Mouse (Mus musculus): ENCODE results near the gene Dchs2.

The Dchs2 gene

DNA sequence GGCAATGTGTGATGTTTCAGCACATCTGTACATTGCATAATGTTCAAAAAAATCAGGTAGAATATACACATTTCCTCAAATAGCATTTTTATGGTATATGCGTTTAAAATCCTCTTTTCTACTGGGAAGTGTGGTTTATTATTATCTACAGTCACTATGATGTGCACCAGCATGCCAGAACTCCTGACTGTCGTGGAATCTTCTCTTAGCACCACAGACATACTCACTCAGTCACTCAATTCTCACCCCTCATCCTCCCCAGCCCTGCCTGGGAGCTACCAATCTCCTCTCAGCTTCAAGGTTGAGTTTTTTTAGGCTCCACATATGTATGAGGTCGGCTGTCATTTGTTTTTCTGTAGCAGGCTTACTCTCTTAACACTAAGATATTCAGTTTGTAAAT is 20.8 kb downstream of the Dchs2 start:
- no peak for DNase-seq (ENCODE audit: low spot score in 2 of 2)

DNA sequence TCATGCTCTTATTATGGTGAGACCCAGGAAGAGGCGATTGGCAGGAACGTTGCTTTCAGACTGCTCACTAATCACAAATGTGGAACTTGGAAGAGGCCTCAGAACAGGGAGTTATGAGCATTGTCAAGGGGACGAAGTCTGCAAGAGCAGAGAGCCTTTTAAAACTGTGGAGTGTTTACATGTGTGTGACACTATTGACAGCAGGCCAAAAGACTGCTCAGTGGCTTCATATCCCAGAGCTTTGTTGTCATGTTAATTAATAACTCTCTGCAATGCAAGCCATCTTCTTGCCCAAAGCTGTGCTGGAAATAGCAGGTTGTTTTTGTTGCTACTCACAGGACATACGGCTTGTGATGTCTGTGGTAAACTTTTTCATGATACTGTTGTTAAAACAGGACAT is 27.9 kb downstream of the Dchs2 start:
- DNase-seq (ENCODE audit: low spot score in 2 of 2): no peak

DNA sequence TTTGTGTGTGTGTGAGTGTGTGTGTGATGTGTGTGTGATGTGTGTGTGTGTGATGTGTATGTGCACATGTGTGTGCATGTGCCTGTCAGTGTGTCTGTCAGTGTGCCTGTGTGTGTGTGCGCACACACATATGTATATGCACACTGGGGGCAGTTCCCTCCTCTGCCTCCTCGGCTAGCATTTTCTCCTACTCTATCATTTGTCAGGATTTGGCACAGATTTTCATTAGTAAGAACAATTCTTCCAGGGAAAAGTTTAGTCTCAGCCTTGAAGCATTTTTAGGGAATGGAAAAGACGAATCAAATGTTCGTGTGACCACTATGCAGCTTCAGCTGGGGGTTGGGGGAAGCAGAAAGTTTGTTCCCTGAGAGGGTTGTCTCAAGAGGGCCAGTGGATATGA is 28.4 kb downstream of the Dchs2 start:
- DNase-seq (ENCODE audit: low spot score in 2 of 2): no peak

DNA sequence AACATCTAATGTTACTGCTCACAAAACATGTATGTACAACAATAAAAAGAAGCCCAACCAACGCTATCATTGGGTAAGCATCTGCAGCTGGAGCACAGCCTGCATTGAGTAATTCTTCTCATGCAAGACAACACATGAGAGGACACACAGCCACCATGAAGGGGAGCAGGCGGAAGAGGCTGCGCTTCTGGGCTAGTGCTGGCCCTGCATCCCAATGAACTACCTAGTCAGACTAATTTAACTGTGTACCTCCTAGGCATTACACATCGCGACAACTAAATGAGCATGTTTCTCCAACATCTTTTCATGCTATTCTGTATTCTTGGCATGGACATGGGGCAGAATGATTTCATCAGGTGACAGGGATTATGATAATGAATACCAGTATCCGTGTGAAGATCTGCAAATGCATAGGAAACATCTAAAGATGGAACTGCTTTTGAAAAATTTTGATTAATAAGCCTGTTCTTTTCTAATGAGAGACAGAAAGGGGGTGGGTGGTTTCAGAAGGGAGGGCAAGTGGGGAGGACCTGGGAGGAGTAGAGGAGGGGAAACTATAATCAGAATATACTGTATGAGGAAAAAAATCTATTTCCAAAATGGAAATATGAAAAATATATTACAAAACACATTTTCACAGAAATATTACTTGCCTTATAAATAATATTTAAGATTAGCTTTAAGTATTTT is 33.9 kb downstream of the Dchs2 start:
- DNase-seq (ENCODE audit: low spot score in 2 of 2): no peak

DNA sequence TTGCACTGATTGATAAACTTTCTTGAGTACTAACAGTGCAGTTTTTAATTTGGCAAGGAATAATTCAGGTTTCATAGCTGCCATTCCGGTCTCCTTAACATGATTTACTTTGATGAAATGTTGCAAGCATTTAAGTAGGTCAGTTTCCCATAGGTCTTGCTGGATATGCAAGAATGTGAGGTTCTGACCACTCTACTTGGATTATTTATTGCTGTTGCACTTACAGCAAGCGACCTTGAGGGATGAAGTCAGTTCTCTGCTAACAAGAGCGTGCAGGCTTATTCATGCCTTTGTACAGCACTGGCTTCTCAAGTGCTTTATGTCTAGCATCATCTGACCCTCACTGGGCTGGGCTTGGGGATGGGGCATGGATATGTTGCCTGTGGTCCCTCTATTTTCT is 35.9 kb downstream of the Dchs2 start:
- DNase-seq (ENCODE audit: low spot score in 2 of 2): no peak

DNA sequence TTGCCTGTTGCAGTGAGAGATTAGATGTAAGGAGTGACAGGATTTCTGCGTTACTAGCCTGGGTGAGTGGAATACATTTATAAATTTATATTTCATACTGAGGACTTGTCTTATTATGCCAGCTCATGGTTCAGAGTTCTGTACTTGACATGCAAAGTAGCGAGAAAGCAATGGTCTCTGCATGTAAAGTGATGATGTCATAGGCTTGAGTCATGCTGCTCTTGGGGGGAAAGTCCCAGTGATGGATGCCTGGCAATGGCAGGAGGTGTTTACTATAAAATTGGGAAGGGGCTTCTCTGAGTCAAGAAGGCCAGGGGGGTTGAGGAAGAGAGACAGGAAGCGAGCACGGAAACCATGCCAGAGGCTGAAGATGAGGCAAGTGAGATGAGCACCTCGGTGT is 57.8 kb downstream of the Dchs2 start:
- no peak for DNase-seq (ENCODE audit: low spot score in 2 of 2)

DNA sequence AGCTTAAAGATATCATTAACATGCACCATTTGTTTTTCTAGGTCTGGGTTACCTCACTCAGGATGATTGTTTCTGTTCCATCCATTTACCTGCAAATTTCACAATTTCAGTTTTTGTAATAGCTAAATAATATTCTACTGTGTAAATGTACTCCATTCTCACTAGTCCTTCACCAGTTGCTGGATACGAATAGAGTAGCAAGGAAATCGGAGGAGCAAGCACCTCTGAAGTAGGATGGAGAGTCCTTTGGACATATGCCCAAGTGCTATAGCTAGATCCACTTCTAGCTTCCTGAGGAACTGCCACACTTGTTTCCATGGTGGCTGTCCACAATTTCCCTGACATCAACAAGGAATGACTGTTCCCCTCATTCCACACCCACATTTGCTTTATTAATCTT is 63.5 kb downstream of the Dchs2 start:
- no peak for DNase-seq (ENCODE audit: low spot score in 2 of 2)

DNA sequence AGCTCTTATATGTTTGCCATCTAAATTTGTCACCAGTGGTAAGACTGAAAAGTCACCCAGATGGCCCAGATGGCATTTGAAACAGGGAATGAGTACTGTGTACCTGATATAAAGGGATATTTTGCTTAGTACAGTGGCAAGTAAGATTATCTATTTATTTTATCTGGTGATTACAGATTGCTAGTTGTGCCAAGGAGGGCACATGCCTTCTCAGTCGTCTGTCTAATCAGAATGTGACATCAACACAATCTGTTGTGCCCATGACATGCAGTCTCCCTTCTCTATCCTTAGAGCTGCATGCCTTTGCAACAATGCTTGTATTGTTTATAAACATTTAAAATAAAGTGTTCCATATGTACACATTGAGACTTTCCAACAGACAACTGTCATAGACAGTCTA is 64.7 kb downstream of the Dchs2 start:
- DNase-seq (ENCODE audit: low spot score in 2 of 2): no peak

DNA sequence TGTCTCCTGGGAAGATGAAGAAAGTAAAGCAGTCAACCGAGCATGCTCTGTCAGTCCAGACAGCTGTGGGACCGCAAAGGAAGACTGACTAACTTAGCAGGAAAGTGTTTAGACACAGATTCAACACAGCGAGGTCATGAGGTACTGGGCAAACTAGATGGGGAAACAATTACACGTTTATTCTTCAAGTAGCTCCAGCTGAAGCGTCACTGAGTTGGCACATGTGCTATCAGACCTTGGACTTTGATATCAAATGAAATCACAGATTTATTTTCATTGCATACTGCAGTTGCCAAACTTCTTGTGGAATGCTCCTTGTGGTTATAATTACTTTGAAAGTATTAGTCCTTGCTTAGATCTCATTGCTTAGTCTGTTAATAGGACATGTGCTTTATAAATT is 67.2 kb downstream of the Dchs2 start:
- DNase-seq (ENCODE audit: low spot score in 2 of 2): no peak

DNA sequence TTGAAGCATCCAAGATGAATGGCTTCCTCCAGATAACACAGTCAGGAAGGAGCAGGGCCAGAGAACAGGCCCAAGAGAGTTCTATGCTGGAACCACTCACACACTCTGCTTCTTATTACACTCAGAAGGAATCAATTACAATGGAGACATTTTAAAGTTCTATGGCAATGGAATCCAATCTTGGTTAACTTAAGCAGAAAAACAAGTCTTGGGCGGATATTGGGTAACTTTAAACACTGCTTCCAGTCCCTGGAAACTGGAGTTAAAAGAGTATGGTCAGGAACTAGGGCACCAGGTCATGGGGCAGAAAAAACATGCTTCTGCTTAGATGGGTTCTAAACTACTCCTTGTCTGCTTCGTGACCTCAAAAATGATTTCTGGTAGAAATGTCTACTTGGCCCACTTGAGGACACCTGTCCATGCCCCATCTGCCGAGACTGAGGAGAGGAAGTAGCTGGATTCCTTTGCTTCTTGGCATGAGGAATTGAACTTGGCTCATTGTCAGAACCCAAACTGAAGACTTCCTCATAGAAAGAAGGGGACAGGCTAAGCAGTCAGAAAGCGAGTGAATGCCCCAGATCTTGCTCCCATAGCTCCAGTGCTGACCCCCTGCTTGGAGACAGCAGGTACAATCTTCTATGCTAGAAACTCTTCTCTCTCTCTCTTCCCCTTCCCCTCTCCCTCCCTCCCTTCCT is 73.7 kb downstream of the Dchs2 start:
- no peak for DNase-seq (ENCODE audit: low spot score in 2 of 2)

DNA sequence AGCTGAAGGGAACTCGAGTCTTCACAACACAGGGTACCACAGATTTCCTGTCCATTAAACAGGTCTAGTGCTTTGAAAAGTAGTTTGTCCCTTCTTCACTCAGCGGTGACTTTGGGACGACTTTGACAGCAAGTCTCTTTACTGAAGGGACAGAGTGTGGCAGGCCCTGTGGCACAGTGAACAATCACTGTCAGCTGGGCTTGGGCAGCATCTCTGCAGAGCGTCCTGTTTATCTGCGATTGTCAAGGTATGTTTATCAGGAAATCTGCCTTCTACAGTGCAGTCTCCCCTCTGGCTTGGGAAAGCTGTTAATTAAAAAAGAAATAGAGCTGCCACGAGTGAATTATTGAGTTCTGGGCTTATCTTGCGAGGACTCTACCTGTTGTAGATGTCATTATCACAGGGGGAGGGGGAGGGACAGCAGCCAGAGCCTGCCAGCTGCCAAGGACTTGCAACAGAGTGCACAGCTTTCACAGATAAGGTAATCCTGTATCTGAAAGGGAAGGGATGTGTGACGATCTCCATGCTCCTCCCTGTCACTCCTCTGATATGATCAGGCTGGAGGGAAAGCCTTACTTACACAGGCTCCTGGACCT is 77.4 kb downstream of the Dchs2 start:
- no peak for DNase-seq (ENCODE audit: low spot score in 2 of 2)

DNA sequence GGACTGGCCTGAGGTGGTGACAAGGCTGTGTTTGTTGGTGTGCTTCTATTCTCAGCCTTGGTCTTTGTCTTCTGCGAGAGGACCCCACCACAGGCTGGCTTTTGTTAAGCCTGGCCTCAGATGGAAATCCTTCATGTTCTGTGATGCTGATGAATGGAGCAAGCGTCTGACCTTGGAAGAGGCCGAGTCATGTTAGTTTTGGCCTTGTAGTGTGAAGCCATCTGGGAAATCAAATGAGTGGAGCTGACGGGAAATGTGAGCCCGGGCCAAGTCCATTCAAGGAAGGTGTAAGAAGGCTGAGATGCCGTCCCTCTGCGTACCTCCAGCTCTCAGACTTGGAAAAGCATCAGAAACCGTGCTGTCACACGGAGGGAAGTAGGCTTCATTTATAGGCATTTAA is 81.9 kb downstream of the Dchs2 start:
- no peak for DNase-seq (ENCODE audit: low spot score in 2 of 2)

DNA sequence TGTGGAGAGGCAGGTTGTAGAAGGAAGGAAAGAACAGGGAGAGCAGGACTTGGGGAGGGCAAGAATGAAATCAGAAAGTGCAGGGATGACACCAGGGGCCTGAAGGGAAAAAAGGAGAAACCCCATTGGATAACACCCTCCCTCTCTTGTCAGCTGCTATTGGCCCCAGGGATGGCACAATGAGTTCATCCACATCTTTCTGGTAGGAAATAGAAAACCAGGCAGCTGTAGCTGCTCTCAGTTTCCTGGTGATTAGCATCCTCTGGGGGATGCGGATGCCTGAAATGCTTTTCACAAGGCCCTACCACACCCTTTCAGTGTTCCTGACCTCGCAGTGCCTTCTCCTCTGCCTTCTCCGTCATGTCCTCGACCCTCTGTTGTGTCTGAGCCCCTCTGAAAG is 82.5 kb downstream of the Dchs2 start:
- no peak for DNase-seq (ENCODE audit: low spot score in 2 of 2)

DNA sequence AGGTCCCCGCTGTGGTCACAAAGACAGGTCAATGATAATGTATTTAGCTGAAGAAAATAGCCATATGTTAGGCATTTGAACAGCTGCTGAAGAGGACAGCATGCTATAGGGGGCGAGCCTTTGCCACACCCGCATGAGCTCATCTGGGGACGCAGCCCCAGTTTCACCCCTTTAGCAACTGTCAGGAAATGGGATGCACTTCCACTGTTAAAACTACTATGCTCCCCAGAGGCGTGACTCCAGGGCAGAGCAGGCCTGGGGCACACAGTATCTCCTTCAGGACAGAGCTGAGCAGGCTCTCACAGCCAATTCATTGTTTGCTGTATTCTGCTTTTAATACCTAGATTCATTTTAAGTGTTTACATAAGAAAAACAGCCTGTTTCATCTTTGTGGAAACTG is 84.2 kb downstream of the Dchs2 start:
- DNase-seq (ENCODE audit: low spot score in 2 of 2): no peak

DNA sequence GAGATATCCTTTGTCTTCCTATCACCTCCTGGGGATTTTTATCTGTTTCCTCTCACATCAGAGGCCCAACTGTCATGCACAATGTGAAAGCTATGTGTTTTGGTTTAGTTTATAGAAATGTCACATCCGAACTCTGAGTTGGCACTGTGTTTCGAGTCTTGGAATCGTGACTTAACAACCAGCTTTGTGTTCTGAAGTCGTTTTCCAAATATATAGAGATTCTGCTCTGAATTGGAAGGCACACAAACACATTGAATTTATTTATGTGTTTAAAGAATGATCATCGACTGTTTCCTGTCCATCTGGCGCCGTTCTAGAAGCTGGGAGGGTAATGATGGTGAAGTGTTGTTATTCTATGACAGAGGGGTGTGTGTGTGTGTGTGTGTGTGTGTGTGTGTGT is 84.8 kb downstream of the Dchs2 start:
- DNase-seq (ENCODE audit: low spot score in 2 of 2): no peak

DNA sequence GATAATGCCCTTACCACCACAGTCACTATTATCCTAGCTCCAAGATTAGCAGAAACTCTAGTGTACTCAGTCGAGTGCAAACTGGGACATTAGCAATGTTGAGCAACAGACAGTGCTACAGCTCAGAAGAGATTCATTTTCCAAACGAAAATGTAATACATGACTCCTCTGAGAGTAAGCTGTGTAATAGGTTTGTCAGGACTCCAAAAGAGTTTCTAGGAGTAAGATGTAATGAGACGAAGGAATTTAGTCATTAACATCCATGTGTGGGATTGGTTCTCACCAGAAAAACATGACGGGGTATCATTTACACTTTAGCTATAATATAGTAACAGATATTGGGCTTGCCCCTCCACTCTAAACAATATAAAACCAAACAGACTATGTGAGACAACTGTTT is 90.3 kb downstream of the Dchs2 start:
- no peak for DNase-seq (ENCODE audit: low spot score in 2 of 2)

DNA sequence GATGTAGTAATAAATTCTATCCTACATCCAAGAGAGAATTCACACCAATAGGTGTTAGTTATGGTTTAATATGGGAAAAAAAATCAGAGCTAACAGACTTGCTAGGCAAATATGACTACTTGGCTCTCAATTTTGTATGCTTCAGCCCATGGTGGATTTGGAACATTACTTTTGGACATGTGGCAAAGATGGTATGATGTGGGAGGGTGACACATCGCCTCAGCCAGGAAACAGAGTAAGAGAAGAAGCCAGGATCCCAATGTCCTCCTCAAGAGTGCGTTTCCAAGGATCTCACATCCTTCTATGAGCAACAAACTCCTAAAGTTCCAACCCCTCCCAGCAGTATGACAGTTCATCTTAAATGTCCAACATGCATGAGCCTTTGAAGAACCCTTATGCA is 92.4 kb downstream of the Dchs2 start:
- no peak for DNase-seq (ENCODE audit: low spot score in 2 of 2)

DNA sequence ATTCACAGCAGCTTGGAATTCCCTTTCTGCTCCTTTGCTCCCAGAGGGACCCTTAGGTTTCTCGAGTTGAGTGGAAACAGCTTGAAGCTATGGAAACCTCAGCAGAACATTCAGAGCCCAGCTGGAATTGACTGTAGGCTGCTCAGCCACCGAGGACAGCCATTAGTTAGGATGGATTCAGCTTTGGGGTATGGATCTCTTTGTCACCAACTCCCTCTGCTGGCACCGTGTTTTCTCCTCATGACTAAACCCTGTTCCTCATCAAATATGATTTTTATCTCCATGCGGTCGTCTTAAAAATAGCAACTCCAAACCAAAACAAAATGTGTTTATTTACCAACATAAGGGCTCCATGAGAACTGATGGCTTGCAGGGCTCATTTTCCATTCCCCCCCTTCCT is 94.4 kb downstream of the Dchs2 start:
- DNase-seq (ENCODE audit: low spot score in 2 of 2): no peak

DNA sequence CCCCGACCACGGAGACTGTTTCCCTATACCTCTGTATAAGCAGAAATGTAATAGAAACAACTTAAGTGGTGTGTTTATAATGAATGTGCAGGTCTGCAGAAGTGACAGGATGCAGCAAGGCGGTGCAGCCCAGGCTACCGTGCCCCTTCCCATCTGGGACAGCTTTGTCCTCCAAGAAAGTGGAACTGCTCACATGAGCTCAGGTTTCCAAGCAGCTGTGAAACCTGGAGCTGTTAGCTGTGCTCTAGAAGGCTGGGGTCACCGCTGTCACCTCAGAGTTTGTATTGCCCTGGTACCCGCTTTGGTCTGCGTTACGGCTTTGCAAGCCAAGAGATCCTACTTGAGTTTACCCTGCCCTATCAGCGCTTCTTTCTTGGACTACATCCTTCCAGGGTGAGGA is 100.6 kb downstream of the Dchs2 start:
- no peak for DNase-seq (ENCODE audit: low spot score in 2 of 2)

DNA sequence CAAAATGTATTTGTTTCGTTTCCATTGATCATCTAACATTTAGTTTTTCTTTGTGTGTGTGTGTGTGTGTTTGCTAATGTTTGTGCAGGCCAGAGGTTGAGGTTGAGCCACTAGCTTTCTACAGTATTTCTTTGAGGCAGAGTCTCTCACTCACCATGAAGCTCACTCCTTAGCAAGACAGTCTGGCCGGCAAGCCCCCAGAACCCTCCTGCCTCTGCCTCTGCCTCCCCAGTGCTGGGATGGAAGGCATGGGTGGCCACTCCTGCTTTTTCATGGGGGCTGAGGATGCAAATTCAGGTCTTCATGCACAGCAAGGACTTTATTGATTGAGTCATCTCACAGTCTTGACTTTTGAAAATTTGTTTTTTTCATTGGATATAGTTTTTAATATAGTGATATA is 102.6 kb downstream of the Dchs2 start:
- DNase-seq (ENCODE audit: low spot score in 2 of 2): no peak

DNA sequence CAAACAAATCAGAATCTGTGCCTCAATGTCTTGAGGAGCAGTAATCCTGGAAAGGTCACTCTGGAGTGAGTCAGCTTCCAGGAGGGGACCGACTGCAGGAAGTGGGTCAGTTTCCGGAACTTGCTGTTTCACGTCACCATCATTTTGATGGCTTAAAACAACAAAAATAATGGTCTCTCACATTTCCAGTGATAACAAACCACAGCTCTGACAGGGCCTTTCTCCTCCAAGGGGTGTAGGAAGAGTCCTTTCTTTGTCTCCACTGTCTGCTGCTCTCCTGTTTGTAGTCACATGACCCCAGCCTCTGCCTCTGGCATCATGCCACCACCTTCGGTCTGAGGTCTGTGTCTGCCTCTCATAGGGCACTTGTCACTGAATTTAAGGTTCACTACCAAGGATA is 106.7 kb downstream of the Dchs2 start:
- no peak for DNase-seq (ENCODE audit: low spot score in 2 of 2)

DNA sequence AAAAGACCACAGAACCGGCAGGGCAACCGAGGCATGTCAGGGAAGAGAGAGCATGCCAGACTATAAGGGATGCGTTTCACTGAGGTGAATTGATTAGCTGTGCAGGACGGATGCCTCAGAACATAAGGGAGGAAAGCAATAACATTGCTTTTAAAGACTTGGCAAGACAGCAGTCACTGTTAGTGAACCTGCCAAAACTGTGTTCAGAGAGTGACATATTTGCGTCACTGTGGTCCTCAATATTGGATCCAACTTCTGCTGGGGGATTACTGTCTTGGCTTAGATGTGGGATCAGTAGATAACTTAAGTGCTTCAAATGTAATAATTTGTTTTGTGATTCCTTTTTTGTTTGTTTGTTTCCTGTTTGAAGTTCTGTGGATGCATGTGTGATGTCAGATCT is 107.3 kb downstream of the Dchs2 start:
- no peak for DNase-seq (ENCODE audit: low spot score in 2 of 2)

DNA sequence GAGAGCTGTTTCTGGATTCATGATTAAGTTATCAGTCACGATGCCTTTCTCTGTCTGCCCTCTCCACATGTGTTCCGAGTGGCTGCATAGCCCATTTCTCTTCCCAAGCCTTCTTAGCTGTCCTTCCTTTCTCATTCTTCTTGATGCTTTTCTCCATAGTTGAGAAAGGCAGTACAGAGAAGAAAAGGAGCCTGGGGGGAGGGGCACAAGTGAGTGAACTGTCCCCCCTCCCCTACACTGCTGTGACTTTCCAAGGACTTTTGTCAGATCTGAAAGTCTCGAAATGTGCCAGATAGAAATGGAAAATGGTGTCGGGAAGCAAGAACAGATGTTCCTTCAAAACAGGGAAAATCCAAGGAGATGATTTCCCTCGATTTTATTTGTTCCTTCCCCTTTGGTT is 118.8 kb downstream of the Dchs2 start:
- DNase-seq (ENCODE audit: low spot score in 2 of 2): no peak

Measured in urinary bladder, adult 18-20 months (tissue).